Mouse (Mus musculus) telencephalon, adult 2 months (tissue): ENCODE measurements around the gene Dmtf1.

Experiments used
- DNase-seq: peaks from one replicate; pipeline ENCODE4 v3.0.0-alpha.2; 2011; ENCODE audit warnings: low read depth, low spot score

Gene Dmtf1

GRCm38 (mm10) chr5:9107296-9108089, 54.1 kb downstream of the Dmtf1 start:
- DNase-seq: no peak

- no peak for DNase-seq
Observed at GRCm38 (mm10) chr5:9106806-9107205, 54.8 kb downstream of the Dmtf1 start.

- DNase-seq: no peak
Observed at GRCm38 (mm10) chr5:9103958-9104357, 57.6 kb downstream of the Dmtf1 start.

- DNase-seq: no peak
Observed at GRCm38 (mm10) chr5:9102696-9103095, 58.9 kb downstream of the Dmtf1 start.

- no peak for DNase-seq
Observed at GRCm38 (mm10) chr5:9100849-9101801, 60.5 kb downstream of the Dmtf1 start.

GRCm38 (mm10) chr5:9100207-9100848, 61.2 kb downstream of the Dmtf1 start, which contains the start of gene Tmem243:
Gene Tmem243, plus strand, starts transcription at chr5:9100668.
- DNase-seq: peak; percentile 71

- no peak for DNase-seq
Observed at GRCm38 (mm10) chr5:9093490-9093889, 68.1 kb downstream of the Dmtf1 start.

- DNase-seq: no peak
Observed at GRCm38 (mm10) chr5:9092716-9093115, 68.9 kb downstream of the Dmtf1 start.

- no peak for DNase-seq
Observed at GRCm38 (mm10) chr5:9090493-9091106, 71.0 kb downstream of the Dmtf1 start.

- DNase-seq: no peak
Observed at GRCm38 (mm10) chr5:9086924-9087719, 74.5 kb downstream of the Dmtf1 start.

- DNase-seq: no peak
Observed at GRCm38 (mm10) chr5:9079773-9080501, 81.6 kb downstream of the Dmtf1 start.

- no peak for DNase-seq
Observed at GRCm38 (mm10) chr5:9073177-9073854, 88.3 kb downstream of the Dmtf1 start.

- DNase-seq: no peak
Observed at GRCm38 (mm10) chr5:9071360-9071759, 90.2 kb downstream of the Dmtf1 start.

- no peak for DNase-seq
Observed at GRCm38 (mm10) chr5:9069599-9070209, 91.9 kb downstream of the Dmtf1 start.

GRCm38 (mm10) chr5:9068886-9069285, 92.7 kb downstream of the Dmtf1 start:
- peak; percentile 36 for DNase-seq
